In genomic region chr19:40434042-40434869, GRCm38 (mm10) we compare ENCODE assay signal across 8 mouse cellular contexts.
DNase-seq lines count a peak whose midpoint lies in the region; ATAC-seq lines count a peak whose summit lies in the region.
"Had no signal": no experiment of that assay in that cellular context is flagged by ENCODE, and none has a peak within 500 bp of the region (broad histone marks: within the 10 kb centered on the region; RNA-seq: fewer than 3 reads in every experiment).

No protein-coding gene starts in this region.

- peak overlapping the region; percentile 88 for H3K27ac ChIP-seq in forebrain, embryonic 12.5 days
- H3K27ac ChIP-seq: limb, embryonic 12.5 days had no signal

- H3K9ac ChIP-seq in forebrain, embryonic 12.5 days, result no peak overlapping the region
- H3K9ac ChIP-seq: limb, embryonic 12.5 days had no signal

- DNase-seq in left cerebral cortex, postnatal 10 days (ENCODE audit: extremely low spot score in 1 of 2, low spot score in 2 of 2), result peak; percentile 42 to 66
- no peak for DNase-seq in left cerebral cortex, adult 8-10 months (ENCODE audit: low spot score in 2 of 2)
- DNase-seq in layer of hippocampus, postnatal 10 days (ENCODE audit: low spot score in 2 of 2), result peak; percentile 46 to 62
- DNase-seq in right cerebral cortex, postnatal 10 days (ENCODE audit: low spot score in 2 of 2), result peak; percentile 73 to 87
- no peak for DNase-seq in cerebellum, postnatal 14 days
- DNase-seq in cerebellum, postnatal 10 days, result no peak

- H3K4me2 ChIP-seq in forebrain, embryonic 12.5 days, result 0 out of 2 replicates have a peak overlapping the region, but pooled peaks have one; percentile 6
- H3K4me2 ChIP-seq: limb, embryonic 12.5 days had no signal

- H3K4me1 ChIP-seq in forebrain, embryonic 12.5 days, result peaks cover 22% of the 10 kb centered on the region

- no peak overlapping the region for H3K4me3 ChIP-seq in forebrain, embryonic 12.5 days (replicated peaks)
- H3K4me3 ChIP-seq: limb, embryonic 12.5 days had no signal

- ATAC-seq in forebrain, embryonic 12.5 days (ENCODE audit: low FRiP score), result peak; percentile 92

- 36% methylated on average over 10 of the region's 10 CpGs for WGBS in forebrain, embryonic 12.5 days

- no peaks in the 10 kb centered on the region for H3K36me3 ChIP-seq in forebrain, embryonic 12.5 days (replicated peaks)
- H3K36me3 ChIP-seq: limb, embryonic 12.5 days had no signal

- H3K9me3 ChIP-seq in forebrain, embryonic 12.5 days, result no peaks in the 10 kb centered on the region
- H3K9me3 ChIP-seq: limb, embryonic 12.5 days had no signal

- intact Hi-C loops in left cerebral cortex, postnatal 10 days (cut with DNase I), result no loop called here

- H3K27me3 ChIP-seq in forebrain, embryonic 12.5 days, result no peaks in the 10 kb centered on the region
- H3K27me3 ChIP-seq: limb, embryonic 12.5 days had no signal

Comparison
In these comparisons a context has a peak if more than half of its experiments do, and no peak if none do; other contexts are left out.
1. DNase-seq: peak in left cerebral cortex, postnatal 10 days (2 of 2), layer of hippocampus, postnatal 10 days (2 of 2) and right cerebral cortex, postnatal 10 days (2 of 2); none in left cerebral cortex, adult 8-10 months (0 of 2), cerebellum, postnatal 14 days (0 of 2) and cerebellum, postnatal 10 days (0 of 2).